24 mouse cellular contexts compared by ENCODE assay signal in genomic region chr3:52567606-52568372, GRCm38 (mm10).
DNase-seq lines count a peak whose midpoint lies in the region; ATAC-seq and TF ChIP-seq lines count a peak whose summit lies in the region.
"Had no signal": no experiment of that assay in that cellular context is flagged by ENCODE, and none has a peak within 500 bp of the region (broad histone marks: within the 10 kb centered on the region; RNA-seq: fewer than 3 reads in every experiment).

No protein-coding gene starts in this region.

- no peak for TF ChIP-seq POLR2A in spleen, adult 2 months (IDR thresholded peaks at IDR 0.05; ENCODE audit: low read depth, low read length)
- no peak for TF ChIP-seq POLR2A in CH12.LX (IDR thresholded peaks at IDR 0.05; ENCODE audit: low read depth, low read length)

- WGBS in spleen, adult 2 months, result 16% methylated on average over 9 of the region's 9 CpGs
- WGBS in hindbrain, embryonic 12.5 days, result 89% methylated on average over 9 of the region's 9 CpGs

- H3K4me3 ChIP-seq in spleen, adult 2 months (ENCODE audit: extremely low read depth, insufficient read depth, insufficient read length), result no peak overlapping the region
- H3K4me3 ChIP-seq in CH12.LX (replicated peaks in 1 of 3; ENCODE audit: low read depth in 2 of 3, low read length in 2 of 3, poor library complexity in 1 of 3), result no peak overlapping the region
- no peak overlapping the region for H3K4me3 ChIP-seq in hindbrain, embryonic 12.5 days
- H3K4me3 ChIP-seq: embryonic facial prominence, embryonic 12.5 days; erythroblast, embryonic 14.5 days; heart, adult 2 months; midbrain, embryonic 15.5 days had no signal

- H3K36me3 ChIP-seq in spleen, adult 2 months (ENCODE audit: control insufficient read depth, insufficient read depth, low read length), result no peaks in the 10 kb centered on the region
- H3K36me3 ChIP-seq in CH12.LX (replicated peaks in 1 of 2; ENCODE audit: control insufficient read depth in 1 of 2, insufficient read depth in 1 of 2, low read length in 1 of 2), result no peaks in the 10 kb centered on the region
- no peaks in the 10 kb centered on the region for H3K36me3 ChIP-seq in hindbrain, embryonic 12.5 days
- H3K36me3 ChIP-seq: embryonic facial prominence, embryonic 12.5 days; G1E; midbrain, embryonic 15.5 days had no signal

- TF ChIP-seq EP300 in CH12.LX (IDR thresholded peaks at IDR 0.05; ENCODE audit: low read length), result peak; percentile 70

- no peak overlapping the region for H3K9ac ChIP-seq in CH12.LX (ENCODE audit: insufficient read depth, low read depth)
- no peak overlapping the region for H3K9ac ChIP-seq in hindbrain, embryonic 12.5 days
- H3K9ac ChIP-seq: embryonic facial prominence, embryonic 12.5 days; lung, embryonic 14.5 days; midbrain, embryonic 15.5 days had no signal

- 0 out of 2 replicates have a peak overlapping the region, but pooled peaks have one; percentile 6 for H3K4me2 ChIP-seq in CH12.LX (ENCODE audit: insufficient read depth, low read depth, poor library complexity, severe bottlenecking)
- no peak overlapping the region for H3K4me2 ChIP-seq in hindbrain, embryonic 12.5 days (replicated peaks)
- H3K4me2 ChIP-seq: embryonic facial prominence, embryonic 12.5 days; liver, embryonic 11.5 days; lung, embryonic 14.5 days; midbrain, embryonic 15.5 days had no signal

- peak overlapping the region; percentile 90 for H3K27ac ChIP-seq in spleen, adult 2 months (ENCODE audit: insufficient read depth, low read length)
- H3K27ac ChIP-seq in CH12.LX (ENCODE audit: insufficient read depth, low read depth), result no peak overlapping the region
- H3K27ac ChIP-seq in hindbrain, embryonic 12.5 days, result no peak overlapping the region
- H3K27ac ChIP-seq: embryonic facial prominence, embryonic 12.5 days; heart, adult 2 months; hindbrain, postnatal 0 days; macrophage; midbrain, embryonic 15.5 days had no signal

- TF ChIP-seq RAD21 in CH12.LX (IDR thresholded peaks at IDR 0.05; ENCODE audit: low read depth, low read length), result no peak

- ATAC-seq in neutrophil, adult 5-6 weeks (ENCODE audit: extremely low read depth, insufficient number of reproducible peaks, low FRiP score, poor library complexity, severe bottlenecking), result peak; percentile 65
- ATAC-seq in hindbrain, embryonic 12.5 days (ENCODE audit: low FRiP score), result no peak
- ATAC-seq: forebrain, embryonic 14.5 days; hindbrain, postnatal 0 days; midbrain, embryonic 15.5 days had no signal

- peaks cover 17% of the 10 kb centered on the region for H3K4me1 ChIP-seq in spleen, adult 2 months (ENCODE audit: control insufficient read depth, insufficient read depth, insufficient read length)
- peaks cover 2 to 27% of the 10 kb centered on the region in 2 experiments; a peak in 3 of 4 replicates for H3K4me1 ChIP-seq in CH12.LX (ENCODE audit: control insufficient read depth in 1 of 2, insufficient read depth in 2 of 2)
- no peaks in the 10 kb centered on the region for H3K4me1 ChIP-seq in hindbrain, embryonic 12.5 days
- H3K4me1 ChIP-seq: embryonic facial prominence, embryonic 12.5 days; midbrain, embryonic 15.5 days had no signal

- no peaks in the 10 kb centered on the region for H3K27me3 ChIP-seq in spleen, adult 2 months (ENCODE audit: control insufficient read depth, insufficient read depth, low read length)
- H3K27me3 ChIP-seq in CH12.LX (replicated peaks), result no peaks in the 10 kb centered on the region
- H3K27me3 ChIP-seq in hindbrain, embryonic 12.5 days, result peaks cover 3% of the 10 kb centered on the region; the same call in 1 of the 2 replicates
- H3K27me3 ChIP-seq: embryonic facial prominence, embryonic 12.5 days; midbrain, embryonic 15.5 days had no signal

- H3K79me2 ChIP-seq in CH12.LX (replicated peaks; ENCODE audit: control insufficient read depth, extremely low read depth, insufficient read depth, poor library complexity, severe bottlenecking), result no peaks in the 10 kb centered on the region

- TF ChIP-seq CTCF in spleen, adult 2 months (IDR thresholded peaks at IDR 0.05; ENCODE audit: extremely low read depth, insufficient read depth, insufficient read length, insufficient replicate concordance), result no peak
- TF ChIP-seq CTCF in CH12.LX (conservative IDR thresholded peaks at IDR 0.05 in 1 of 2, IDR thresholded peaks at IDR 0.05 in 1 of 2; ENCODE audit: low read depth in 2 of 2, low read length in 2 of 2), result no peak

- no peaks in the 10 kb centered on the region for H3K9me3 ChIP-seq in CH12.LX (replicated peaks; ENCODE audit: low read length)
- no peaks in the 10 kb centered on the region for H3K9me3 ChIP-seq in hindbrain, embryonic 12.5 days (replicated peaks)
- H3K9me3 ChIP-seq: embryonic facial prominence, embryonic 12.5 days; midbrain, embryonic 15.5 days had no signal

- in situ Hi-C loops in CH12.LX (cut with MboI; ENCODE audit: low pct_ligation_motif_present, low pct_unique_long_range_greater_than_20kb, low sequenced_read_pairs), result no loop called here

- dilution Hi-C loops in CH12.LX (cut with MboI; ENCODE audit: extremely low pct_ligation_motif_present, extremely low pct_unique_long_range_greater_than_20kb, low sequenced_read_pairs), result no loop called here

- DNase-seq in spleen, adult 2 months (ENCODE audit: low read depth in 1 of 2, low spot score in 2 of 2), result peak; percentile 18 to 58
- no peak for DNase-seq in spleen, postnatal 14 days (ENCODE audit: low spot score in 2 of 2)
- DNase-seq in CH12.LX (ENCODE audit: extremely low read depth), result no peak
- peak; percentile 57 for DNase-seq in induced T-regulatory cell, adult 2 months (ENCODE audit: low read depth)
- no peak for DNase-seq in lung, postnatal 25 days (ENCODE audit: low spot score)
- no peak for DNase-seq in adrenal gland, adult 2 months
- DNase-seq: cerebellum, adult 8-10 months; gastrocnemius, postnatal 14 days; heart, adult 2 months; heart, postnatal 36 days; kidney, adult 8-10 months; kidney, postnatal 14 days; lung, embryonic 14.5 days; right cerebral cortex, postnatal 25 days had no signal

TF ChIP-seq in CH12.LX, 34 proteins besides CTCF, POLR2A, EP300 and RAD21:
- TF ChIP-seq BHLHE40 (IDR thresholded peaks at IDR 0.05; ENCODE audit: low read depth, low read length) (peak; percentile 61), TCF12 (IDR thresholded peaks at IDR 0.05; ENCODE audit: low read depth, low read length) (no peak)

Comparison
In these comparisons a context has a peak if more than half of its experiments do, and no peak if none do; other contexts are left out.
1. DNase-seq: peak in spleen, adult 2 months (2 of 2) and induced T-regulatory cell, adult 2 months (single experiment); none in spleen, postnatal 14 days (0 of 2), CH12.LX (single experiment), lung, postnatal 25 days (single experiment) and adrenal gland, adult 2 months (single experiment).